Mouse (Mus musculus) forebrain, embryonic 16.5 days (tissue): ENCODE data around the gene Fam198a. TPM values are rescaled to one million over a fixed set of nuclear protein-coding genes. Genes with fewer than 3 reads are reported as not detected.

Source experiments
- ATAC-seq: fragments of 200-750 bp; cut with Nextera tagmentation; 2 replicates; pipeline ENCODE4 v1.8.0; 2017; ENCODE audit warnings: mild to moderate bottlenecking, moderate library complexity
- H3K27ac ChIP-seq: fragments of 300-500 bp; sonication (generic); 2 replicates; pipeline ENCODE4 v1.5.1; 2014; ENCODE audit warnings: low read length, control low read depth
- H3K27me3 ChIP-seq: fragments of 300-500 bp; sonication (generic); replicated peaks from 2 replicates; pipeline ENCODE4 v1.6.1; 2014; ENCODE audit warnings: low read length; ENCODE audit not compliant: control insufficient read depth, insufficient read depth
- H3K36me3 ChIP-seq: fragments of 300-500 bp; sonication (generic); 2 replicates; pipeline ENCODE4 v1.6.1; 2014; ENCODE audit not compliant: control insufficient read depth, insufficient read depth
- H3K4me1 ChIP-seq: fragments of 300-500 bp; sonication (generic); replicated peaks from 2 replicates; pipeline ENCODE4 v1.6.1; 2014; ENCODE audit warnings: low read length; ENCODE audit not compliant: control insufficient read depth, insufficient read depth
- H3K4me2 ChIP-seq: fragments of 300-500 bp; sonication (generic); 2 replicates; pipeline ENCODE4 v1.6.1; 2014; ENCODE audit warnings: mild to moderate bottlenecking, low read length, control low read depth
- H3K4me3 ChIP-seq: fragments of 300-500 bp; sonication (generic); replicated peaks from 2 replicates; pipeline ENCODE4 v1.5.1; 2014; ENCODE audit warnings: mild to moderate bottlenecking, low read length, control low read depth
- H3K9ac ChIP-seq: fragments of 300-500 bp; sonication (generic); replicated peaks from 2 replicates; pipeline ENCODE4 v1.6.1; 2014; ENCODE audit warnings: low read depth, low read length, control low read depth
- H3K9me3 ChIP-seq: fragments of 300-500 bp; sonication (generic); 2 replicates; pipeline ENCODE4 v1.6.1; 2016; ENCODE audit warnings: low read length; ENCODE audit not compliant: control insufficient read depth
- WGBS: fragments of 180-500 bp; shearing (Covaris S2); extraction: QIAGEN DNeasy Blood & Tissue Kit; methylation state at CpG from one replicate; pipeline ENCODE4 v1.1.7; 2014; 5-methylcytosine and 5-hydroxymethylcytosine counted together
- polyA plus RNA-seq: library from polyadenylated mRNA; unstranded; fragments of >200 nt; fragmentation: Nextera tagmentation; extraction: Ambion mirVana; gene quantifications from 2 replicates; pipeline ENCODE4 v1.2.1, GENCODE M21; 2015

The Fam198a gene
- polyA plus RNA-seq, 1 experiment from 2014 or later: 1.8 TPM

DNA sequence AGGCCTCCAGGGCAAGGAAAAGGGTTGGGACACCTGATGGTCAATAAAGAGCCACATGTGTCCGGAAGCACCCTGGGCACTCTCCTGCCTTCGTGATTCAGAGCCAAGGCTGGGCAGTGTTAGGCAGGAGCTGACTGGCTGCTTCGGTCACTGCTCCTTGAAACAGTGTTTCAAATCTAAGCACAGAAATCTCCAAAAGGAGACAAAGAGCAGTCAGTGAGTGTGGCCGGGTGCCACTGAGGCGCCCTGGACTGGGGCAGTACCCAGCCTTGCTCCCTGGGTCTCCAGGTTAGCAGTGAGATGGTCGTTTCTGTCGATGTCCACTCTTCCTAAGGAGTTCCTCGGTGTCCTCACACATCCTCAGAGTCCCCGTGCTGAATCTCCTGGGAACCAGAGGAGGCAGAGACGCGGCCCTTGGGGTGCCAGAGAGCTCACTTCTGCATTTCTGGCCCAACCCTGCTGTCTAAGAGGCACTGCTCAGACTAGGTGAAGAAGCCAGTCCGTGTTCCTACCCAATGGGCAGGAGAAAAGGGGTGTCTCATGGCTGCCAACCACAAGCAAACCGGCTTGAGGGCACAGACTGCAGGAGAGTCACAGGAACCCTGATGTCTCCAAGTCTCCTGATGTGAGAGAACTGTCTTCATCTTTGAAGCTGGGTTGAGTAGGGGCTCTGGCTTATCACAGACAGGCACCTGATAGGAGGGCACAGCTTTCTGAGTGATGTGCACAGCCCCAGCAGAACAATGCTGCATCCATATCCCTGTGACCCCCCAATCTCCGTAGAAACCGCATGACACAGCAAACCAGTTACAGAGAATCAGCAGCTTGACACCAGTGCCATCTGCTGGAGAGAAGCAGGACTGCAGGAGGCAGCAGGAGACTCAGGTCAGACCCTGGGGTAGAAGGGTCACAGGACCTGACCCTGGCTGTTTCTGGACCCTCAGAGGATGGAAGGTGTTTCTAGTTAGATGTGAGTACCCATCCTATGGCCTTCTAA lies 34.0 kb downstream of the Fam198a start:
- Histone ChIP-seq H3K27me3 (no peaks in the 10 kb centered on the region), H3K4me1 (peaks cover 3% of the 10 kb centered on the region; the same call in 1 of the 2 replicates), H3K4me2 (no peak overlapping the region), H3K9ac (0 out of 2 replicates have a peak overlapping the region, but pooled peaks have one; percentile 5), H3K27ac (no peak overlapping the region), H3K36me3 (peaks cover 3% of the 10 kb centered on the region; the same call in 1 of the 2 replicates), H3K4me3 (no peak overlapping the region), H3K9me3 (no peaks in the 10 kb centered on the region)
- WGBS: 71% methylated on average over 15 of the region's 15 CpGs
- peak; percentile 71 for ATAC-seq

DNA sequence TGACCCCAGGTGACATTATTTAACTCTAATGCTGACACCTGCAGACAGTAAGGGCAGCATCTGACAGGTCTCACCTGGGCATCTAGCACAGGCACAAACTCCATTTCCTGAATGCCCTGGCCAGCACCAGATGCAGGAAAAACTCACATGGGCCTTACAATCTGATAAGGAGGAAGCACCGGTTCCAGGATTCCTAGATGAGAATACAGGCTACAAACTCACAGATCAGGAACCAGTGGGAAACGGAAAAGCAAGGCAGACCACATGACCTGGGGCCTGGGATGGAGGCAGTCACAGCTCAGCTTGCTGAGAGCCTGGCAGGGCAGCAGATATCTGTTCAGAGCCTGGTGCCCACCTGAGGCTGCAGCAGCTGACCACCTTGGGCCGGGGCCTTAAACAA lies 38.1 kb downstream of the Fam198a start:
- no peak overlapping the region for H3K4me2 ChIP-seq

GRCm38 (mm10) chr9:121989536-121989935 lies 38.7 kb downstream of the Fam198a start:
- Histone ChIP-seq H3K4me3 (no peak overlapping the region), H3K9ac (no peak overlapping the region), H3K27me3 (no peaks in the 10 kb centered on the region), H3K36me3 (no peaks in the 10 kb centered on the region), H3K4me2 (no peak overlapping the region), H3K27ac (no peak overlapping the region), H3K4me1 (peaks cover 18% of the 10 kb centered on the region), H3K9me3 (no peaks in the 10 kb centered on the region)
- 24% methylated on average over 5 of the region's 5 CpGs for WGBS
- ATAC-seq: no peak

More for the DNA sequence above, 38.1 kb downstream of the Fam198a start:
- Histone ChIP-seq H3K4me1 (peaks cover 12% of the 10 kb centered on the region), H3K27ac (no peak overlapping the region), H3K9me3 (no peaks in the 10 kb centered on the region), H3K9ac (no peak overlapping the region), H3K27me3 (no peaks in the 10 kb centered on the region), H3K36me3 (no peaks in the 10 kb centered on the region), H3K4me3 (no peak overlapping the region)
- no peak for ATAC-seq
- 82% methylated on average over 3 of the region's 3 CpGs for WGBS

DNA sequence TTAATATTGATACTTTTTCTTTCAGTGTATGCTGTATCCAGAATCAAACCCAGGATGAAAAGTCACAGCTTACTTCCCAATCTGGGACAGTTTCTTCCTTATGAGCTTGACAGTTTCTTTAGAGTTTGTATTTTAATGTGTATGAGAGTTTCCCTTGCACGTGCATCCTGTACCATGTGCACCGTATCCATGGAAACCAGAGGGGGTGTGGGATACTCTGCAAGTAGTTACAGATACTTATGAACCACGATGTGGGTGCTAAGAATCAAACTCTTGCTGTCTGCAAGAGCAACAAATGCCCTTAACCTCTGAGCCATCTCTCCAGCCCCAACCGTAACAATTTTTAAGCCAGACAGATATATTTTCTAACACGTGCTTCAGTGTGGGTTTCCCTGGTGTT lies 40.3 kb downstream of the Fam198a start:
- Histone ChIP-seq H3K9me3 (no peaks in the 10 kb centered on the region), H3K9ac (no peak overlapping the region), H3K4me2 (no peak overlapping the region), H3K27ac (no peak overlapping the region), H3K4me3 (no peak overlapping the region), H3K36me3 (no peaks in the 10 kb centered on the region), H3K27me3 (no peaks in the 10 kb centered on the region), H3K4me1 (peaks cover 24% of the 10 kb centered on the region)
- WGBS: 68% methylated on average over 5 of the region's 5 CpGs
- ATAC-seq: no peak

GRCm38 (mm10) chr9:121993047-121993446 lies 42.3 kb downstream of the Fam198a start:
- Histone ChIP-seq H3K4me1 (peaks cover 24% of the 10 kb centered on the region), H3K27me3 (no peaks in the 10 kb centered on the region), H3K9me3 (no peaks in the 10 kb centered on the region), H3K4me3 (no peak overlapping the region), H3K4me2 (no peak overlapping the region), H3K36me3 (no peaks in the 10 kb centered on the region), H3K9ac (no peak overlapping the region), H3K27ac (no peak overlapping the region)
- no peak for ATAC-seq
- WGBS: 69% methylated on average over 3 of the region's 3 CpGs

GRCm38 (mm10) chr9:121995077-121995476 lies 44.3 kb downstream of the Fam198a start:
- no peaks in the 10 kb centered on the region for H3K27me3 ChIP-seq
- H3K4me3 ChIP-seq: peak overlapping the region; percentile 91
- H3K36me3 ChIP-seq: no peaks in the 10 kb centered on the region
- H3K9me3 ChIP-seq: no peaks in the 10 kb centered on the region
- H3K9ac ChIP-seq: peak overlapping the region; percentile 94
- peak overlapping the region; percentile 82 for H3K4me2 ChIP-seq
- 12% methylated on average over 10 of the region's 10 CpGs for WGBS
- peaks cover 24% of the 10 kb centered on the region for H3K4me1 ChIP-seq
- ATAC-seq: no peak
- H3K27ac ChIP-seq: no peak overlapping the region

DNA sequence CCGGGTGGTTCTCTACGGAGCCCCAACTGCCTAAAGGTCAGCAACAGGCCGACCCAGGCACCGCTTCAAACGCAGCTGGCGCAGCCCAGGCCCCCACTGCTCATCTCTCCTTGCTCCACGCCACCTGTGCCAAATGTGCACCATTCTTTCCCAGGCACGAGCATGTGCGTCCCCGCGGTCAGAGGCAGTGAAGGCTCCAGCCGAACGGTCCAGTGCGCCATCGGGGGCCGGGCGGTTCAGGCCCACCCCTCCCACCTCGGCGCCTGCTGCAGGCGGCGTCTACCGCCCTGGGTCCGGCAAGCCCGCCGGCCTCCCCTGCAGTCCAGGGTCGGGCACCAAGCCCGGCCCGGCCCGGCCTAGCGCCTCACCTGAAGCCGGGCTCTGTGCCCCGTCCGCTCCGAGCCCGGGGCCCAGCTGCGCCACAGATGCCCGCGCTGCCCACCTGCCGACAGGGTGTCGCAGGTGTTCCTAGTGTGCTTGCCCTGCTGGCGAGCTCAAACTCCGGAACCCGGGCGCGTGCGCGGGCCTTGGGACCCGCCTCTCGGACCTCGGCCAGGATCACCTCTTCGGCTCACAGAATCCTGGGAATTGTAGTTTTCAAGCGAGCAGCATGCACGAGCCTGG lies 44.8 kb downstream of the Fam198a start:
- H3K27ac ChIP-seq: no peak overlapping the region
- peak overlapping the region; percentile 94 for H3K9ac ChIP-seq
- no peaks in the 10 kb centered on the region for H3K36me3 ChIP-seq
- H3K9me3 ChIP-seq: no peaks in the 10 kb centered on the region
- under 1% methylated on average over 53 of the region's 53 CpGs for WGBS
- H3K27me3 ChIP-seq: no peaks in the 10 kb centered on the region
- peak overlapping the region; percentile 91 for H3K4me3 ChIP-seq
- H3K4me1 ChIP-seq: peaks cover 24% of the 10 kb centered on the region
- peak overlapping the region; percentile 82 for H3K4me2 ChIP-seq
- ATAC-seq: peak; percentile 92

DNA sequence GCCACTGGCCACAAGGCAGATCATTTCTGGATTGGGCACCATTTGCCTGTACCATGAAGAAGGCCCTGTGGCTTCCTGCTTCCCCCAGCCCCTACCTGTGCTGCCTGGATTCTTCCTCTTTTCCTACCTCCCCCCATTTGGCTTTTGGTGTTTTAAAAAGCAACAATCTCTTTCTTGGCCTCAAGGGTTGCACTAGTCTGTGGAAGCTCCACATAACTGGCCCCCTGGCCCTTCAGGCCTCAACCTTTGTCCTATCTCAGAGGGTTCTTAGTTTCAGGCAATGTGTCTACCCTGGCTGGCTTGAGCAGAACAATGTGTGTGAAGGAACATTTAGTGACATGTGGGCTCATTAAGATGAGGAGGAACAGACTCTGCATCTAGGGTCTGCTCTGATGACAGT lies 46.2 kb downstream of the Fam198a start, which contains the start of gene Pomgnt2:
TSS of gene Pomgnt2 (minus strand) at position 101 of the 400 bp plus-strand sequence.
- no peaks in the 10 kb centered on the region for H3K36me3 ChIP-seq
- H3K9me3 ChIP-seq: no peaks in the 10 kb centered on the region
- peak within 1 kb of the TSS; percentile 82 for H3K4me2 ChIP-seq
- peak within 1 kb of the TSS; percentile 91 for H3K4me3 ChIP-seq
- ATAC-seq: no peak
- H3K9ac ChIP-seq: no peak within 1 kb of the TSS
- H3K27me3 ChIP-seq: no peaks in the 10 kb centered on the region
- no peak within 1 kb of the TSS for H3K27ac ChIP-seq
- peaks cover 22% of the 10 kb centered on the region for H3K4me1 ChIP-seq

DNA sequence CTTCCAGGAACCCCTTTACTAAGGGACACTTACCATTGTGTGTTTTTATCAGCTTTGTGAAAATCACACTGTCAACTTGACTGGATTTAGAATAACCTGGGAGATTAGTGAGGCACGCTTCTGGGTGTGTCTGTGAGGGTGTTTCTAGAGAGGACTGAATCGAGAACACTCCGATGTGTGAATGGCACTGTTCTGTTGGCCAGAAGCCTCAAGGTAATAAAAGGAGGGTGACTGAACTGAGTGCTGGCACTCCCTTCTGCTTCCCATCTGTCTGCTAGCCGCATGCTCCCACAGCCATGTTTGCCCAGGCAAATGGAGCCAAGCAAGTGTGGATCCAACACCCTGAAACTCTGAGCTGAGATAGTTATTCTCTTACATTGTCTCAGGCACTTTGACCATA lies 47.2 kb downstream of the Fam198a start:
- Histone ChIP-seq H3K27ac (no peak overlapping the region), H3K4me3 (no peak overlapping the region), H3K9ac (no peak overlapping the region), H3K4me1 (peaks cover 21% of the 10 kb centered on the region), H3K4me2 (no peak overlapping the region), H3K36me3 (no peaks in the 10 kb centered on the region), H3K9me3 (no peaks in the 10 kb centered on the region), H3K27me3 (no peaks in the 10 kb centered on the region)
- ATAC-seq: no peak
- WGBS: 56% methylated on average over 4 of the region's 4 CpGs
